Mouse (Mus musculus) liver, embryonic 14.5 days (tissue): ENCODE measurements at regions not wholly inside any gene's neighbourhood (a gene's known extent, or its start where the extent isn't known, plus 50 kb on each side); places are given as distances from the start of the nearest gene placed in this dataset.

Experiments
- CTCF ChIP-seq: IDR thresholded peaks from 2 replicates; pipeline ENCODE4 v1.5.1; 2016; ENCODE audit warnings: antibody characterized with exemption, low read depth, control low read depth
- EP300 ChIP-seq: IDR thresholded peaks from 2 replicates; pipeline ENCODE4 v1.6.1; 2016; ENCODE audit warnings: antibody characterized with exemption, low read depth

DNA sequence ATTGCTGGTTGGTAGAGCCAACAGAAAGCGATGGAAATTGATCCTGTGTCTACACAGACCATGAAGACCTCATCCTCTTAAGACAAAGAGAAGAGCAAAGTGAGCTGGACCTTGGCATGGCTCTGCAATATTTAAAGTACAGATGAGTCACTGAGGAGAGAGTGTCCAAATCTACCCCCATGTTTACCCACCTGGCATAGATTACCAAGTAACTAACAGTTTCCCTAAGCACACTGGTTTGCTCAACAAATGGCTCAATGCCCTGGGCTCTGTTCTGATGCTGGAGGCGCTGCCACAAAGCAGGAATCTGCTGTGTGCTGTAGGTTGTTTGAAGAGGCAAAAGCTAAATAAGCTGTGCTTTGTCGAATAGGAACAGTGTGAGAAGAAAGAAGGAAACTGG is 345.0 kb upstream of the Gm10131 start:
- TF ChIP-seq CTCF = no peak
- TF ChIP-seq EP300 = no peak
